Mouse (Mus musculus) cerebellum, adult 11 months (tissue): Measurements from ENCODE around the gene Lmo7.

Experiments
- DNase-seq: peaks from one replicate; pipeline ENCODE4 v3.0.0; 2022

The Lmo7 gene

GRCm38 (mm10) chr14:101879050-101879694, 149.4 kb downstream of the Lmo7 start:
- DNase-seq: no peak

- DNase-seq: no peak
These were observed 153.2 kb downstream of the Lmo7 start for GRCm38 (mm10) chr14:101882966-101883365.

- no peak for DNase-seq
These were observed 154.0 kb downstream of the Lmo7 start for GRCm38 (mm10) chr14:101883787-101884186.

- no peak for DNase-seq
These were observed 156.6 kb downstream of the Lmo7 start for GRCm38 (mm10) chr14:101886320-101886719.

GRCm38 (mm10) chr14:101891903-101892448, 162.2 kb downstream of the Lmo7 start:
- no peak for DNase-seq

- no peak for DNase-seq
These were observed 162.7 kb downstream of the Lmo7 start for GRCm38 (mm10) chr14:101892496-101892895.

GRCm38 (mm10) chr14:101893215-101893614, 163.5 kb downstream of the Lmo7 start:
- no peak for DNase-seq

- no peak for DNase-seq
These were observed 168.5 kb downstream of the Lmo7 start for GRCm38 (mm10) chr14:101898250-101898649.

GRCm38 (mm10) chr14:101901496-101901895, 171.7 kb downstream of the Lmo7 start:
- DNase-seq: no peak

- DNase-seq: no peak
These were observed 172.2 kb downstream of the Lmo7 start for GRCm38 (mm10) chr14:101901976-101902375.

GRCm38 (mm10) chr14:101903722-101904121, 174.0 kb downstream of the Lmo7 start:
- DNase-seq: no peak

GRCm38 (mm10) chr14:101911983-101912382, 182.2 kb downstream of the Lmo7 start:
- DNase-seq: no peak

GRCm38 (mm10) chr14:101912392-101912791, 182.6 kb downstream of the Lmo7 start:
- DNase-seq: no peak

- DNase-seq: no peak
These were observed 184.6 kb downstream of the Lmo7 start for GRCm38 (mm10) chr14:101914321-101914720.

GRCm38 (mm10) chr14:101915867-101916266, 186.1 kb downstream of the Lmo7 start:
- DNase-seq: no peak

GRCm38 (mm10) chr14:101918471-101918870, 188.7 kb downstream of the Lmo7 start:
- no peak for DNase-seq

- no peak for DNase-seq
These were observed 198.0 kb downstream of the Lmo7 start for GRCm38 (mm10) chr14:101927646-101928244.

GRCm38 (mm10) chr14:101930576-101931447, 201.1 kb downstream of the Lmo7 start:
- no peak for DNase-seq

- DNase-seq: no peak
These were observed 201.6 kb downstream of the Lmo7 start for GRCm38 (mm10) chr14:101931448-101931750.

GRCm38 (mm10) chr14:101933551-101933950, 203.8 kb downstream of the Lmo7 start:
- no peak for DNase-seq

- DNase-seq: no peak
These were observed 213.2 kb downstream of the Lmo7 start for GRCm38 (mm10) chr14:101942971-101943370.

- DNase-seq: no peak
These were observed 217.2 kb downstream of the Lmo7 start for GRCm38 (mm10) chr14:101946711-101947516.

- DNase-seq: no peak
These were observed 219.4 kb downstream of the Lmo7 start for GRCm38 (mm10) chr14:101949114-101949513.
